Mouse (Mus musculus): ENCODE data around the gene Mapk8ip2.

- TF ChIP-seq KAT2A (IDR thresholded peaks at IDR 0.05; ENCODE audit: insufficient replicate concordance, low read length) (no peak), JUND (conservative IDR thresholded peaks at IDR 0.05; ENCODE audit: low read depth, low read length) (no peak), HCFC1 (IDR thresholded peaks at IDR 0.05; ENCODE audit: low read depth, low read length) (no peak), TBP (conservative IDR thresholded peaks at IDR 0.05; ENCODE audit: low read depth, low read length) (no peak), USF2 (conservative IDR thresholded peaks at IDR 0.05; ENCODE audit: low read depth, low read length) (no peak), CTCF (conservative IDR thresholded peaks at IDR 0.05 in 1 of 2, IDR thresholded peaks at IDR 0.05 in 1 of 2; ENCODE audit: low read depth in 2 of 2, low read length in 2 of 2) (no peak), POLR2A (IDR thresholded peaks at IDR 0.05; ENCODE audit: low read depth, low read length) (no peak), ZNF384 (IDR thresholded peaks at IDR 0.05; ENCODE audit: low read depth, low read length) (0 out of 2 replicates have a peak, but pooled peaks have one; percentile 7), EP300 (IDR thresholded peaks at IDR 0.05; ENCODE audit: low read length) (no peak), ELF1 (IDR thresholded peaks at IDR 0.05; ENCODE audit: low read depth, low read length) (no peak), JUN (IDR thresholded peaks at IDR 0.05; ENCODE audit: insufficient read depth, low read depth, low read length) (no peak), E2F4 (IDR thresholded peaks at IDR 0.05; ENCODE audit: insufficient replicate concordance, low read depth, low read length) (no peak)
These were observed 22.4 kb upstream of the Mapk8ip2 start for GRCm38 (mm10) chr15:89431271-89431670.
